Mouse (Mus musculus): Measurements from ENCODE around the gene Alpk3. TPM values are rescaled to one million over a fixed set of nuclear protein-coding genes. Genes with fewer than 3 reads are reported as not detected.

The Alpk3 gene
- total and polyA plus RNA-seq, 3 experiments: 3.9 to 13.8 (median 7.7) TPM

- TF ChIP-seq TAL1 (conservative IDR thresholded peaks at IDR 0.05; ENCODE audit: low read depth, low read length) (no peak), POLR2AphosphoS5 (IDR thresholded peaks at IDR 0.05; ENCODE audit: insufficient replicate concordance, low read depth, low read length) (no peak), CTCF (IDR thresholded peaks at IDR 0.05; ENCODE audit: low read depth, low read length) (no peak), GATA2 (IDR thresholded peaks at IDR 0.05; ENCODE audit: borderline replicate concordance, low read depth, low read length) (no peak), GATA1 (IDR thresholded peaks at IDR 0.05; ENCODE audit: borderline replicate concordance, low read length) (no peak)
- DNase-seq (ENCODE audit: low spot score) (peak; percentile 12), ATAC-seq (ENCODE audit: extremely low read depth, insufficient number of reproducible peaks, low FRiP score, poor library complexity, severe bottlenecking) (no peak)
- Histone ChIP-seq H3K4me3 (ENCODE audit: low read depth, low read length) (no peak overlapping the region), H3K27me3 (ENCODE audit: insufficient read depth, low read length) (no peaks in the 10 kb centered on the region), H3K36me3 (replicated peaks) (peaks cover 57% of the 10 kb centered on the region), H3K9me3 (replicated peaks) (no peaks in the 10 kb centered on the region), H3K4me1 (ENCODE audit: insufficient read depth, low read depth, low read length) (peaks cover 13% of the 10 kb centered on the region)
These were observed 17.9 kb downstream of the Alpk3 start for GRCm38 (mm10) chr7:81075299-81075698.

- Histone ChIP-seq H3K9me3 (replicated peaks) (no peaks in the 10 kb centered on the region), H3K4me1 (ENCODE audit: insufficient read depth, low read depth, low read length) (peaks cover 13% of the 10 kb centered on the region), H3K4me3 (ENCODE audit: low read depth, low read length) (no peak overlapping the region), H3K36me3 (replicated peaks) (peaks cover 56% of the 10 kb centered on the region), H3K27me3 (ENCODE audit: insufficient read depth, low read length) (no peaks in the 10 kb centered on the region)
- DNase-seq (ENCODE audit: low spot score) (no peak), ATAC-seq (ENCODE audit: extremely low read depth, insufficient number of reproducible peaks, low FRiP score, poor library complexity, severe bottlenecking) (no peak)
- TF ChIP-seq CTCF (IDR thresholded peaks at IDR 0.05; ENCODE audit: low read depth, low read length) (no peak), GATA1 (IDR thresholded peaks at IDR 0.05; ENCODE audit: borderline replicate concordance, low read length) (no peak), TAL1 (conservative IDR thresholded peaks at IDR 0.05; ENCODE audit: low read depth, low read length) (no peak), POLR2AphosphoS5 (IDR thresholded peaks at IDR 0.05; ENCODE audit: insufficient replicate concordance, low read depth, low read length) (no peak), GATA2 (IDR thresholded peaks at IDR 0.05; ENCODE audit: borderline replicate concordance, low read depth, low read length) (no peak)
These were observed 18.3 kb downstream of the Alpk3 start for GRCm38 (mm10) chr7:81075732-81076131.

GRCm38 (mm10) chr7:81077009-81077408 lies 19.6 kb downstream of the Alpk3 start:
- H3K4me3 ChIP-seq (ENCODE audit: low read depth, low read length): no peak overlapping the region
- H3K4me1 ChIP-seq (ENCODE audit: insufficient read depth, low read depth, low read length): peaks cover 13% of the 10 kb centered on the region
- no peak for DNase-seq (ENCODE audit: low spot score)
- H3K9me3 ChIP-seq (replicated peaks): no peaks in the 10 kb centered on the region
- TF ChIP-seq POLR2AphosphoS5 (IDR thresholded peaks at IDR 0.05; ENCODE audit: insufficient replicate concordance, low read depth, low read length): no peak
- TF ChIP-seq GATA2 (IDR thresholded peaks at IDR 0.05; ENCODE audit: borderline replicate concordance, low read depth, low read length): no peak
- no peak for TF ChIP-seq CTCF (IDR thresholded peaks at IDR 0.05; ENCODE audit: low read depth, low read length)
- TF ChIP-seq TAL1 (conservative IDR thresholded peaks at IDR 0.05; ENCODE audit: low read depth, low read length): no peak
- TF ChIP-seq GATA1 (IDR thresholded peaks at IDR 0.05; ENCODE audit: borderline replicate concordance, low read length): no peak
- no peaks in the 10 kb centered on the region for H3K27me3 ChIP-seq (ENCODE audit: insufficient read depth, low read length)
- peaks cover 56% of the 10 kb centered on the region for H3K36me3 ChIP-seq (replicated peaks)
- no peak for ATAC-seq (ENCODE audit: extremely low read depth, insufficient number of reproducible peaks, low FRiP score, poor library complexity, severe bottlenecking)

- H3K27me3 ChIP-seq (ENCODE audit: insufficient read depth, low read length): no peaks in the 10 kb centered on the region
- peaks cover 13% of the 10 kb centered on the region for H3K4me1 ChIP-seq (ENCODE audit: insufficient read depth, low read depth, low read length)
- no peak for DNase-seq (ENCODE audit: low spot score)
- H3K36me3 ChIP-seq (replicated peaks): peaks cover 57% of the 10 kb centered on the region
- no peak overlapping the region for H3K4me3 ChIP-seq (ENCODE audit: low read depth, low read length)
- ATAC-seq (ENCODE audit: extremely low read depth, insufficient number of reproducible peaks, low FRiP score, poor library complexity, severe bottlenecking): no peak
- no peaks in the 10 kb centered on the region for H3K9me3 ChIP-seq (replicated peaks)
- TF ChIP-seq GATA2 (IDR thresholded peaks at IDR 0.05; ENCODE audit: borderline replicate concordance, low read depth, low read length) (no peak), TAL1 (conservative IDR thresholded peaks at IDR 0.05; ENCODE audit: low read depth, low read length) (no peak), GATA1 (IDR thresholded peaks at IDR 0.05; ENCODE audit: borderline replicate concordance, low read length) (no peak), CTCF (IDR thresholded peaks at IDR 0.05; ENCODE audit: low read depth, low read length) (no peak), POLR2AphosphoS5 (IDR thresholded peaks at IDR 0.05; ENCODE audit: insufficient replicate concordance, low read depth, low read length) (no peak)
These were observed 21.3 kb downstream of the Alpk3 start for GRCm38 (mm10) chr7:81078740-81079139.

- H3K9me3 ChIP-seq (replicated peaks): no peaks in the 10 kb centered on the region
- DNase-seq (ENCODE audit: low spot score) (no peak), ATAC-seq (ENCODE audit: extremely low read depth, insufficient number of reproducible peaks, low FRiP score, poor library complexity, severe bottlenecking) (no peak)
- no peak for TF ChIP-seq TAL1 (conservative IDR thresholded peaks at IDR 0.05; ENCODE audit: low read depth, low read length)
- TF ChIP-seq CTCF (IDR thresholded peaks at IDR 0.05; ENCODE audit: low read depth, low read length): no peak
- TF ChIP-seq GATA2 (IDR thresholded peaks at IDR 0.05; ENCODE audit: borderline replicate concordance, low read depth, low read length): no peak
- no peak for TF ChIP-seq POLR2AphosphoS5 (IDR thresholded peaks at IDR 0.05; ENCODE audit: insufficient replicate concordance, low read depth, low read length)
- no peak for TF ChIP-seq GATA1 (IDR thresholded peaks at IDR 0.05; ENCODE audit: borderline replicate concordance, low read length)
- H3K27me3 ChIP-seq (ENCODE audit: insufficient read depth, low read length): no peaks in the 10 kb centered on the region; the same call in 1 of the 2 replicates
- no peak overlapping the region for H3K4me3 ChIP-seq (ENCODE audit: low read depth, low read length)
- no peaks in the 10 kb centered on the region; the same call in 1 of the 2 replicates for H3K4me1 ChIP-seq (ENCODE audit: insufficient read depth, low read depth, low read length)
- H3K36me3 ChIP-seq (replicated peaks): peaks cover 56% of the 10 kb centered on the region
These were observed 36.1 kb downstream of the Alpk3 start for GRCm38 (mm10) chr7:81093420-81093965.

- TF ChIP-seq TAL1 (conservative IDR thresholded peaks at IDR 0.05; ENCODE audit: low read depth, low read length): no peak
- no peak for TF ChIP-seq POLR2AphosphoS5 (IDR thresholded peaks at IDR 0.05; ENCODE audit: insufficient replicate concordance, low read depth, low read length)
- no peak for TF ChIP-seq GATA2 (IDR thresholded peaks at IDR 0.05; ENCODE audit: borderline replicate concordance, low read depth, low read length)
- TF ChIP-seq CTCF (IDR thresholded peaks at IDR 0.05; ENCODE audit: low read depth, low read length): no peak
- TF ChIP-seq GATA1 (IDR thresholded peaks at IDR 0.05; ENCODE audit: borderline replicate concordance, low read length): no peak
- no peaks in the 10 kb centered on the region for H3K9me3 ChIP-seq (replicated peaks)
- DNase-seq (ENCODE audit: low spot score) (no peak), ATAC-seq (ENCODE audit: extremely low read depth, insufficient number of reproducible peaks, low FRiP score, poor library complexity, severe bottlenecking) (no peak)
- no peaks in the 10 kb centered on the region; the same call in 1 of the 2 replicates for H3K27me3 ChIP-seq (ENCODE audit: insufficient read depth, low read length)
- H3K4me1 ChIP-seq (ENCODE audit: insufficient read depth, low read depth, low read length): no peaks in the 10 kb centered on the region; the same call in 1 of the 2 replicates
- H3K36me3 ChIP-seq (replicated peaks): peaks cover 63% of the 10 kb centered on the region
- no peak overlapping the region for H3K4me3 ChIP-seq (ENCODE audit: low read depth, low read length)
These were observed 36.8 kb downstream of the Alpk3 start for GRCm38 (mm10) chr7:81094104-81094757.
